31 mouse cellular contexts compared by ENCODE assay signal in the genomic region with DNA sequence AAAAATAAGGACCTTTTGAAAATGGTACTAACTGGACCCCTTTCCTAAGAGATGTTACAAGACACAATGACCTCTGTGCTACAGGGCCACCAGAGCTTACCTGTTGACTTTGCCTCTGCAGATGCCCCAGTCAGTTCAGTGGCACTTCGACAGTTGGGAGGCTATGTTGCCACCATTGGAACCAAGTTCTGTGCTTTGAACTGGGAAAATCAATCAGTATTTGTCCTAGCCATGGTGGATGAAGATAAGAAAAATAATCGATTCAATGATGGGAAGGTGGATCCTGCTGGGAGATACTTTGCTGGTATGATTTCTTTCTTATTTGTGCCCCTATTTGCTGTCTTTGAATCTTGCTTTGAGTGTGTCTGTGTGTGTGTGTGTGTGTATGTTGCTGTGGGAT. TPM values are rescaled to one million over a fixed set of nuclear protein-coding genes. Genes with fewer than 3 reads are reported as not detected.
"Had no signal": no experiment of that assay in that cellular context is flagged by ENCODE, and none has a peak within 500 bp of the region (broad histone marks: within the 10 kb centered on the region; RNA-seq: fewer than 3 reads in every experiment).

No protein-coding gene starts in this region.

- H3K4me3 ChIP-seq: embryonic facial prominence, embryonic 10.5 days; embryonic facial prominence, embryonic 12.5 days; embryonic facial prominence, embryonic 13.5 days; embryonic facial prominence, embryonic 15.5 days; erythroblast, embryonic 14.5 days; forebrain, embryonic 10.5 days; forebrain, embryonic 12.5 days; forebrain, embryonic 13.5 days; forebrain, embryonic 15.5 days; gastrocnemius, adult 2 months had no signal

- H3K4me1 ChIP-seq: embryonic facial prominence, embryonic 12.5 days; embryonic facial prominence, embryonic 13.5 days; embryonic facial prominence, embryonic 15.5 days; forebrain, embryonic 13.5 days; forebrain, embryonic 15.5 days had no signal

- H3K9ac ChIP-seq: embryonic facial prominence, embryonic 12.5 days; embryonic facial prominence, embryonic 13.5 days; embryonic facial prominence, embryonic 15.5 days; forebrain, embryonic 12.5 days; forebrain, embryonic 13.5 days; forebrain, embryonic 15.5 days; forebrain, postnatal 0 days had no signal

- H3K9me3 ChIP-seq: embryonic facial prominence, embryonic 10.5 days; embryonic facial prominence, embryonic 12.5 days; embryonic facial prominence, embryonic 13.5 days; embryonic facial prominence, embryonic 15.5 days; forebrain, embryonic 10.5 days; forebrain, embryonic 12.5 days; forebrain, embryonic 13.5 days; forebrain, embryonic 15.5 days had no signal

- ATAC-seq: forebrain, embryonic 13.5 days; forebrain, embryonic 14.5 days; forebrain, embryonic 15.5 days; forebrain, embryonic 16.5 days; forebrain, postnatal 0 days had no signal

- H3K36me3 ChIP-seq: embryonic facial prominence, embryonic 10.5 days; embryonic facial prominence, embryonic 12.5 days; embryonic facial prominence, embryonic 13.5 days; embryonic facial prominence, embryonic 15.5 days; forebrain, embryonic 10.5 days; forebrain, embryonic 12.5 days; forebrain, embryonic 15.5 days had no signal

- H3K27me3 ChIP-seq: embryonic facial prominence, embryonic 12.5 days; embryonic facial prominence, embryonic 13.5 days; embryonic facial prominence, embryonic 15.5 days; forebrain, embryonic 12.5 days; forebrain, embryonic 13.5 days; forebrain, embryonic 15.5 days had no signal

- H3K4me2 ChIP-seq: embryonic facial prominence, embryonic 12.5 days; embryonic facial prominence, embryonic 13.5 days; embryonic facial prominence, embryonic 15.5 days; forebrain, embryonic 12.5 days; forebrain, embryonic 13.5 days; forebrain, embryonic 15.5 days had no signal

- DNase-seq: cerebellum, adult 2 months; cerebellum, adult 8-10 months; cerebellum, adult 9-10 months; cerebellum, adult 9-11 months; cerebellum, postnatal 10 days; cerebellum, postnatal 14 days; cerebellum, postnatal 25 days; cerebellum, postnatal 36 days; embryo, embryonic 11 days; forebrain, postnatal 0 days; gastrocnemius, adult 2 months; gastrocnemius, postnatal 10 days; gastrocnemius, postnatal 14 days; gastrocnemius, postnatal 25 days; gastrocnemius, postnatal 36 days; heart, adult 11 months; heart, adult 18-20 months had no signal

- H3K27ac ChIP-seq: embryonic facial prominence, embryonic 10.5 days; embryonic facial prominence, embryonic 12.5 days; embryonic facial prominence, embryonic 13.5 days; embryonic facial prominence, embryonic 15.5 days; forebrain, embryonic 10.5 days; forebrain, embryonic 12.5 days; forebrain, embryonic 13.5 days; forebrain, embryonic 15.5 days; gastrocnemius, adult 2 months had no signal

RNA-seq across cellular contexts. Expression of a gene that starts 2.6 kb away (rescaled TPM):
- total RNA-seq: common myeloid progenitor, adult 5-6 weeks; gastrocnemius, adult 2 months; gastrocnemius, postnatal 14 days; gastrocnemius, postnatal 25 days; gastrocnemius, postnatal 36 days; granulocyte monocyte progenitor cell, adult 5-6 weeks had no signal
- polyA plus RNA-seq: embryonic facial prominence, embryonic 11.5 days; erythroblast, embryonic 14.5 days had no signal
